Mouse (Mus musculus) urinary bladder, postnatal 36 days (tissue): ENCODE results near the gene Slc41a2.
A peak's percentile ranks its signal among the peaks of the same experiment; 100 is the strongest.

Experiments
- DNase-seq, 2 experiments: peaks; one replicate each; pipeline ENCODE4 v3.0.0; 2022; ENCODE audit warnings: low spot score in 2 of 2, mixed read lengths in 1 of 2

Gene Slc41a2

GRCm38 (mm10) chr10:83185121-83185520 is 152.6 kb downstream of the Slc41a2 start:
- no peak for DNase-seq

DNA sequence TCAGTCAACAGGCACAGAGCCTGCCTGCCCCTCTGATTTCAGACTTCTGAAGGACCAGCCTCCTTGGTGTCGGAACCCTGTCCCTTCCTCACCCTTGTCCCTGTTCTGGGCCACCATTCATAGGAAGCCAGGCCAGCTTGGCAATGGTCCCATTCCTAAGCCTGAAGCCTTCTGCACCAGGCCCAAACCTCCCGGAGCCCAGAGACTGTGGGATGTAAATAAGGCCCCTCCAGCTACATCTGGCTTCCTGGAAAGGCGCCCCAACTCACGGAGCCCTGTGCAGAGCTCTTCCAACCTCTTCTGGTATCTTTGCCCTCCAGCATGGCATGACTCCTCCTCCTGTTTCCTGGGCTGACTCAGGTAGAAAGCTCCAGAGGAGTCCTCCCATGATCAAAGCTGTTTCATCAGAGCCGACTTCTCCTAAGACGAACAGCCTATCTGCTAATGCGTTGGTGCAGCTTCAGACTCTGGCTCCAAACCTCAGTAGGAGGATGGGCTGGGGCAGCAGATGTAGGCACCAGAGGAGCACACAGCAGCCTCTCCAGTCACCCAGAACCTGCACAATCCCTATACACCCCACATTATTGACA is 153.1 kb downstream of the Slc41a2 start:
- DNase-seq, result peak in 1 of 2 experiments; percentile 37

DNA sequence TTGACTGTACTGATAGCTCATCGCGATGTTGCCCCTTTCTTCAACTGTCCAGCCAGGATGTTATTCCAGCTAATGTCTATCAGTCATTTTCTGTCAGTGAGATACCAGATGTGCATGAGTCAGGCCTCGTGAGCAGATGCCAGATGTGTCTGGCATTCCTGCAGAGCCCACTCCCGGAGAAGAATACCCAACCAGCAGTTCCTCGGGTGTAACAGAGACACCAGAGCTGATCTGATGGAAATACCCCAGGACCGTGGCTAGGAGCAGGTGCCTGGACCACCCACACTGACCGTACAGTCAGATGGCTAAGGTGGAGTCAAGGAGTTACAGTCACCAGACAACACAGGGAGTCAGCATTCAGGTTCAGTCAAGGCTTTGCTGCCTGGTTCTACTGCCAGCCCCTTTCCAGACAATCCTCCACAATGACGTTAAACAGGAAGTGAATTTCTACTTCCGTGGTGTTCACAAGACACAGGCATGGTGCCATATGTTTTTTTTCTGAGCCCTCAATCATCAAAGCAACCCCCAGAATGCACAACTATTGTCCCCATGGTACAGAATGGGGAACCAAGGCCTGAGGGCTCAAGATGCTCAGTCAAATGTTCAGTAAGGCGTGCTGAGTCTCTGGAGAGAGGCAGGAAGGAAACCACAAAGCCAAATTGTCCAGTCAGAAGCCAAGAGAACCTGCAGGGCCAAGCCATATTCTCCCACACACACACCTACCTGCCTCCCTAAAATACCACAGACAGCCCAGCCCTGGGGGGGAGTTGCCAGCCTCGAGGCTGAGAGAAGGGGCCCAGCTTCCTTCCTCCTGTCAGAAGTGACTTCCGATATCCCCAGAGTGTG is 153.8 kb downstream of the Slc41a2 start:
- no peak for DNase-seq

GRCm38 (mm10) chr10:83182573-83182960 is 155.1 kb downstream of the Slc41a2 start:
- DNase-seq, result peak in 1 of 2 experiments; percentile 44

- DNase-seq, result no peak
These were observed 155.7 kb downstream of the Slc41a2 start for GRCm38 (mm10) chr10:83181831-83182572.
